Mouse (Mus musculus): ENCODE data around the gene Osbpl9.

Gene Osbpl9

DNA sequence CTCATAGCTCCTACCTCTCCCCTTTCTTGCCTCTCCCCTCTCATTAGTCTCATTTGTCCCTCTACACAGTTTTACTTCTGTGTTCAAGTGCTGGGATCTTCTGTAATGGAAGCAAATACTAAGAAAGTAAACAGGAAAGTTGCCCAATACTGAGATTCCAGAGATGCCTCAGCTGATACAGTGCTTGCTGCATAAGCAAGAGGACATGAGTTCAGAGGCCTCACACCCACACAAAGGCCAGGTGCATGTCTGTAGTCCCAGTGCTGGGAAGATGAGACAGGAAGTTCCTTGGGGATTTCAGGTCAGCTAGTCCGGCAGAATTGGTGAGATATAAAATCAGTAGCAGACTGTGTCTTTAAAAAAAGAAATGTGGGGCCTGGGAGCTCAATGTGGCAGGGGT, 2.3 kb upstream of the Osbpl9 start:
- peak in 1 of 2 experiments; percentile 18 for DNase-seq

GRCm38 (mm10) chr4:109203931-109204330, 1.9 kb upstream of the Osbpl9 start:
- DNase-seq = no peak

- DNase-seq = no peak
These were observed 3.0 kb downstream of the Osbpl9 start for GRCm38 (mm10) chr4:109199069-109199468.

GRCm38 (mm10) chr4:109195900-109196629, 6.0 kb downstream of the Osbpl9 start:
- DNase-seq = no peak

DNA sequence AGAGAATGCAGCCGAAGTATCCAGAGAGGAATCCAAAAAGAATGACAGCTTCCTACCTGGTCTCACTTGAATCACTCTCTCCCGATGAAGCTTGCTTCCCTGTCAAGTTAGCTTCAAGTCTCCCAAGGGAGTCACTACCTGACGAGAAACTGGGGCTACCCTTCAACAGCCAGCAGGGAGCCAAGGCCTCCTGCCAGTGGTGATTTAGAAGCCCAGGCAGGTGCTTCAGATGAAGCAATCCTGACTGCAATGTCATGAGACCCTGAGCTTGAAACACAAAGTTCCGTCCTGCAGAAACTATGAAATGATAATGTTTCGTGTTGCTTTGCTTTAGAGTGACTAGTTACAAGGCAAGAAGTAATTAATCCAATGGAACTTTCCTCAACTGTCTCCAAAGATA, 8.2 kb downstream of the Osbpl9 start:
- DNase-seq = no peak

- DNase-seq = no peak
These were observed 10.5 kb downstream of the Osbpl9 start for GRCm38 (mm10) chr4:109191598-109191997.

GRCm38 (mm10) chr4:109185616-109186405, 16.3 kb downstream of the Osbpl9 start:
- no peak for DNase-seq

GRCm38 (mm10) chr4:109175677-109176076, 26.4 kb downstream of the Osbpl9 start:
- DNase-seq = no peak

GRCm38 (mm10) chr4:109173775-109174440, 28.2 kb downstream of the Osbpl9 start:
- peak; percentile 28 to 33 for DNase-seq

- DNase-seq = no peak
These were observed 28.7 kb downstream of the Osbpl9 start for GRCm38 (mm10) chr4:109173369-109173768.

DNA sequence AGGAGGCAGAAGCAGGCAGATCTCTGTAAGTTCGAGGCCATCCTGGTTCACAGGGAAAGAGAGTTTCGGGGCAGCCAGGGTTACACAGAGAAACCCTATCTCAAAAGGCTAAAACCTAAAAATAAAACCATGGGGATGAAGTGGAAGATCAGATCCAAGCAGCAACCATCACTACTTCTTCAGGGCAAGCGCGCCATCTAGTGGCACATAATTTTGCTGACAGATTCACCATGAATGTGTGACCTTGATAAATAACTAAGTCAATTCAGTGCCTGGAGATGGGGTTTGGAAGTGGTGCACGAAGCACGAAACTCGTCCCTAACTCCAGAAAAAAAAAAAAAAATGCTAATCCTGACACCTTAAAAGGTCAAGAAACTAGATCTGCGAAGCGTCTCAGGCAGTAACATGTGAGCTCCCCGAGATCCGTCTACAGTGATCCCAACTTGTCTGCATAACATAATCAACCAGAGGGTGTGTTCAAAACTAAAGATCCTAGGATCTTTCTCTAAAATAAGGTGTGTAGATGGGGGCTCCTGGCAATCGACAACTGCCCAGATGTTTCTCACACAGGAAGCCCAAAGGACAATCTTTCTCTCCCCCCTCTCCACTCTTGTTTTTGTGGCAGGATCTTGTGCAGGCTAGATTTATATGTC, 36.4 kb downstream of the Osbpl9 start:
- DNase-seq = peak; percentile 91 to 92

GRCm38 (mm10) chr4:109156481-109157261, 45.4 kb downstream of the Osbpl9 start:
- peak; percentile 21 to 32 for DNase-seq

- DNase-seq = no peak
These were observed 46.0 kb downstream of the Osbpl9 start for GRCm38 (mm10) chr4:109156073-109156472.

DNA sequence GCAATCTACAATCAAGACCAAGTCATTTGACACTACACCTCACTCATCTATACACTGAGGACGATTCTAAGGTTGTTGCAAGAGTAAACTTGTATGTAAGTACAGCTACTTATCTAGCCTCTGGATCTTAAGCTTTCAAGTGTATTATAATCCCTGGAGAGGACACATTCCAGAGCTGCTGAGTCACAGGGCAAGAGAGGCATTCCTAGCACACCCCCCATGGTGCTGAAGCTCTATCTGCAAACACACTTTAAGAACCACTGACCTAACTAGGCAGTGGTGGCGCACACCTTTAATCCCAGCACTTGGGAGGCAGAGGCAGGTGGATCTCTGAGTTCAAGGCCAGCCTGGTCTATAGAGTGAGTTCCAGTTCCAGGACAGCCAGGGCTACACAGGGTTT, 51.9 kb downstream of the Osbpl9 start:
- DNase-seq = no peak

- no peak for DNase-seq
These were observed 52.7 kb downstream of the Osbpl9 start for GRCm38 (mm10) chr4:109149411-109149810.

GRCm38 (mm10) chr4:109147278-109148038, 54.6 kb downstream of the Osbpl9 start:
- DNase-seq = peak; percentile 62 to 76

- no peak for DNase-seq
These were observed 59.0 kb downstream of the Osbpl9 start for GRCm38 (mm10) chr4:109143091-109143490.

GRCm38 (mm10) chr4:109138551-109138950, 63.5 kb downstream of the Osbpl9 start:
- no peak for DNase-seq

DNA sequence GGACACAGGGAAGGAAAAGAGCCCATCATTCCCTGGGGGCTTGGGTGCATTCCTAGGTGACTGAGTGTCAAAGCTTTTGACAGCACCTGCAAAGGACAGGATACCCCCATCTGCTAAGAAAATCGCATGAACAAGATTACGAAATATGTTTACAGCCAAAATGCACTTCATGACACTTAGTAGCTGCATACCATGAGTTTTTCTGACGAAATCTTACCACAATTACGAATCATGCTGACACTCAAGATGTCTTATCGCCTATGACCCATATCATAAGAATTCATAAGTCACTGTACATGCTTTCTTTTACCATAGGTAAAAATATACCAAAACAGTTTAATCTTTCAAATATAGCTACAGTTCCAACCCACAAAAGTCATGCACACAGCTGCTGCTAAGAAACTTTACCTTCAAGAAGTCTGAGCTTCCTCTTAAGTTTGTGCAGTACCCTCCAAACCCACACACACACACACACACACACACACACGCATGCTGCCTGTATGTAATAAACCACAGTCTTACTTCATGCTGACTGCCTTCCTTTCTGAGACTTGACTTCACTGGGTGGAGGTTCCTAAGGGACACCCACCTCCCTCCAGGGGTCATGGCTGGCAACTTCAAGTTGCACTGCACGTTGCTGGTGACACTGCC, 65.5 kb downstream of the Osbpl9 start:
- DNase-seq = no peak

DNA sequence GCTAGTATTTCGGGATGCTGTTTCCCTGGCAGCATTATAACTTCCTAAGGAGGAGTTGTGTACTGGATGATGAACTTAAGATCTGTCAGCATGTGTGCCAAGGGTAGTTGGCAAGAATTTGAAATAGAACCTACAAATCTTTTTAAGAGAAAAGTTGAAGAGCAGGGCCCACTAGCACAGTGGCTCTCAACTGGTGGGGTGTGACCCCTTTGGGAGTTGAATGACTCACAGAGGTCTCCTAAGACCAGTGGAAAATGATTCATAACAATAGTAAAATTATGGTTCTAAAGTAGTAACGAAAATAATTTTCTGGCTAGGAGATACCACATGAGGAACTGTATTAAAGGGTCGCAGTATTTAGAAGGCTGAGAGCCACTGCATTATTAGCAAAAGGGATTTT, 67.1 kb downstream of the Osbpl9 start:
- no peak for DNase-seq
